Mouse (Mus musculus) heart, adult 11 months (tissue): ENCODE measurements at regions not wholly inside any gene's neighbourhood (a gene's known extent, or its start where the extent isn't known, plus 50 kb on each side); places are given as distances from the start of the nearest gene placed in this dataset.

Source experiments
- DNase-seq: peaks from one replicate; pipeline ENCODE4 v3.0.0; 2022

- no peak for DNase-seq
Observed at GRCm38 (mm10) chr10:100152821-100153220, 137.4 kb downstream of the Kitl start.

- DNase-seq: no peak
Observed at GRCm38 (mm10) chr10:100153311-100153710, 137.9 kb downstream of the Kitl start.

DNA sequence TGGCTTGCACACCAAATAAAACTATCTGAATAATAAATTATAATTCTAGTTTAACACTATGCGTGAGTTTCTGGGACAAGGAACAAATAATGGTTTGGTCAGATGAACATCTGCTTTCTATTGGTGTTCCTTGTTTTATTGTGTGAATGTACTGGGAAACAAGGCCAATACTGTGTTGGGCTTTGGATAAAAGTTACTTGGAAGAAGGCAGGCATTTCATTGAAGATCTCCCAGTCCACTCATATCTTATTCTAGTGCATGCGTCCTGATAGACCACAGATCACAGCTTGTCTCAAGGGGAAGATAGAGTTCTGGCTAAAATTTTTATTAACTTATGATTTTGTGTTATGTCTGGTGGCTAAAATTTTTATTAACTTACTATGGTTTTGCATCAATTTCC is 140.1 kb downstream of the Kitl start:
- DNase-seq: no peak

DNA sequence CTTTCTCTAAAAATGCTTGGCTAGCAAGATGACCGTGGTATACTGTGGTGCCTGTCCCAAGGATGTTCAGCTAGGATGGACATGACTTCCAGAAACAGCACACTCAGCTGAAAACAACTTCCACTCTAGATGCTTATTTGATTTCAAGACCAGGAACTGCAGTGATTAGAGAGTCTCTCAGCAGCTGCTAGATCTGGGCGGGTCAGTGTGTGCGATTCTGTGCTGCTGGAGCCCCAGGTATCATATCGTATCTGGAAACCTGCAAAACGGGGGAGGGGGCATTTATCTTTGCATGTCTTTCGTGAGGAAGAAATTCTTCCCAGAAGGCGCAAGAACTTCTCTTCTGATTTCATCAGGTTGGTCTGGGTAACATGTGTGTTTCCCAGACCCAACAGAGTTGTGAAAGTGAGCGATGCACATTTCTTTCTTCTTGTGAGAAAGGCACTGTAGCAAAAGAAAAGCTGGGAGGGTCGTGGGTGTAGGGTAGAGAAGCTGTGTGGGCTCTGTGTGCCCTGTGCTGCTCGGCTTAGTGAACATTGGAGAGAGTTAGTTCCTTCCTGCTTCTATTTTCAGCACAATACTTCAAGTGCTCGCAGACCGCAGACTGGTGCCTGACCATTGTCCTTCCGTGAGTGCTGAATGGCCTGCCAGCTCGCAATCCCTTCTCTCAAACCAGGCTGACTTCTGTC is 144.6 kb downstream of the Kitl start:
- peak; percentile 97 for DNase-seq

DNA sequence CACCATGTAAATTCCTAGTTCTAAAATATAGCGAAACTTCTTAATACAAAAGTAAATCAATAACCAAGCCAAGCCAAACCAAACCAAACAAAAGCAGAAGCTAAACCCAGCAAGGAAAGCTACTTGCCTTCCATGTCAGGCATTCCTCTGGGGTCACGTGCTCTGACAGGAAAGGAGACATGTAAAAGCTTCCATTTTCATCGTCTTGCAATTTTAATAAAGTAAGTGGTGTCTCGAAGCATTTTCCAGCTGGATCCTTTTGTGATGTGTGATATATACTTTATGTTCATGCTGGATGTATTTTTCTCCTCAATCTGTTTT is 145.1 kb downstream of the Kitl start:
- DNase-seq: no peak

- no peak for DNase-seq
Observed at GRCm38 (mm10) chr10:100161117-100161516, 145.7 kb downstream of the Kitl start.

GRCm38 (mm10) chr10:100164526-100164925 is 149.1 kb downstream of the Kitl start:
- DNase-seq: peak; percentile 93

DNA sequence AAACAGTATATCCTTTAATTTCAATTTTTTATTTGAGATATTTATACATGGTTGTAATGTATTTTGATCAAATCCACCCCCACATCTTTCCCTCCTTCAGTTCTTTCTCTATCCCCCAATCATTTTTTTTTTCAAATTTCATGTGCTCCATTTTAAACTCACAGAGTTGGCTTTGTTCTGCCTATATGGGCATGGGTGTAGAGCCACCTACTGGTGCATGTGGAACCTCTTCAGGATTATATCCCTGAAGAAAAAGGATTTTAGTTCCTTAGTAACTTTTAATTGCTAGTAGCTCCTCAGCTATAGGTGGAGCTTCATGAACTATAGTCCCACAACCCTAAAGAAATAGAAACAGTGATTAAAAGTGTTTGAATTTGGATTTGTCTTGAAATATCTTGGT is 155.4 kb downstream of the Kitl start:
- DNase-seq: no peak

DNA sequence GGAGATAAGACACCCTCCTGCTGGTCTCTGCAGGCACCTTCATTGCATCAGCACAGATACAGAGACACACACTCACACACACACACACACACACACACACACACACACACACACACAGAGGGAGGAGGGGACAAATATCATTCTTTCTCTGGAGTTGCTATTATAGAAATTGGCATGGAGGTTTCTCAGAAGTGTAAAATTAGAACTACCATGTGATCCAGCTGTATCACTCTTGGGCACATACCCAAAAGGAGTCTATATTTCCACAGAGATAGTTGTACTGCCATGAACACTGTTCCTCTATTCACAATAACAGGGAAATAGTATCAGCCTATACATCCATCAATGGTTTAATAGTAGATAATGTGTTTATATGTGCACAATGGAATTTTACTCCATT is 137.8 kb upstream of the Gm4301 start:
- DNase-seq: no peak

DNA sequence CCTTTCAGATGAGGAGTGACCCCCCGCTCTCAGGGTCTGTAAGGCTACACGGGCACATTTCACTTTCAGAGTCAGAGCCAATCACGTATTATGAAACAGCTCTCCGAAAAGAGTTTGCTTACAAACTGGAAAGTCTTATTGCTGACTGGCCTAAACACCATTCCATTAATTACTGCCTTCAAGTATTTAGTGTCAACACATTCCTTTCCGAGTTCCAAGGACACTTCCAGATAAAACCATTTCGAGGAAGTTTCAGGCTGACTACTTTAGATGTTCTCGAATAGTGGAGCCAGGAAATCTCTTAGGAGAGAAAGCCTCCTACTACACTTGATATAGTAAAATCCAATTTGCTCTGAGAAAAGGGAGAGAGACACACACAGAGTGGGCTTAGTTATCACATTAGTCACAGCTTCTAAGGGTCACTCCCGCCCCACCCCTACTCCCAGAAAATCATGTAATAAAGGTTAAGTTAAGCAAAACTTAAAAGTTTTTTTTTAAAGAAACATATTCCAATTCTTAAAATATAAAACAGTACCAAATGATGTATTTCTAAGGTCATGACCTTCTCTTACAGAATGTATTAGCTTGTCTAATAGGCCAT is 136.3 kb upstream of the Gm4301 start:
- DNase-seq: no peak

- DNase-seq: no peak
Observed at GRCm38 (mm10) chr10:100200431-100200830, 135.0 kb upstream of the Gm4301 start.

DNA sequence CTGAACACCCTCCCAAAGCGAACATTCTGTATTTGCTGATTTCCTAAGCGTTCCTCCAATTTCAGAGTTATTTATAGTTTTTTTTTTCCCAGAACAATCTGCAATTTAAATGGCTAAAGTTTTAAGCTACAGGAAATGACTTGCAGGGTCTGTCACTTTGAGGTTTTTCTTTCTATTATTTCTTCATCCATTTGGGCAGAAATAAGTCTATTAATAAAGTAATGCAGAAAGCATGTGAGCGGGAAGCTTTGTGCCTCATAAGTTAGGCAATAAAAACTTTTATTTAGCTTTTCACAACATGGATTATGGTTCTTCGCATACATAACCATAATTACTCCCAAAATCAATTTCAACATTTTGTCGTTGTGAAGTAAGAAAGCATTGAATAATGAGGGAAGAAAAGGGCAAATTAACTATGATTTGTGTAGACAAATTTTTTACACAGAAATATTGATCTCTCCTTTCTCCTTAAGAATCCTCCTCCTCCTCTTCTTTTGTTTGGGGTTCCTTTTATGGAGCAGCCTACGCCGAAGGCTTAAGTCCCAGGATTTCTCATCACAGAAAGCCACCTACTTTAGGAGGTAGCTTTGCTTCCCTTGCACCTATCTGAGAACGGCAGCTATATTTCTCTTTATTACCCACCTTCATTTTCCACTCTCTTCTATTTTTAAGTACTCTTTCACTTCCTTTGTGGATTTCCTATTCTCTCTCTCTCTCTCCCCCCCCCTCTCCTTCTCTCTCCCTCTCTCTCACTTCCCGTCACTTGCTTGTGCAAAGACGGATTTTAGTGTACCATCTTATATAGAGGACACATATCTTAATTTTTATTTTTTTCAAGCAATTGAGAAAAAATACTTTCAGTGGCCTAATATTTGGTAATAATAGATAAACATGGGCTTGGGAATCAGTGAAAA is 128.6 kb upstream of the Gm4301 start:
- no peak for DNase-seq

DNA sequence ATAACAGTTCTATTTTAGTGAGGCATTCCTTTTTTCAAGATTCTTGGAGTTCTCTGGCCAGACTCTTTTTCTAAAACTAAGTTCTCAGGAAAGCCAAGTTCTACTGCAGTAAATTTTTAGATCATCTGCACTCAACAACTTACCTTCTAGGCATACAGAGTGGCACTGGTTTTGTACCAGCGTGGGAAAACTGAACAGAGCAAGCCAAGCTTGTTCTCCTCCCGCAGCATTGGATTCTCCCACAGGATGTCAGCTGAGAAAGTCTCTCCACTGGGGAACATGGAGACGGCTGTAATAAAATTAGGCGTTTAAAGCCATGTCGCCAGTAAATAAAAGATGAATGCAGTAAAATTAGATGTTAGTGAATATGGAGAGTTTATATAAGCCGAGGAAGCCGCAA is 124.8 kb upstream of the Gm4301 start:
- no peak for DNase-seq

GRCm38 (mm10) chr10:100224459-100225097 is 110.9 kb upstream of the Gm4301 start:
- no peak for DNase-seq

- no peak for DNase-seq
Observed at GRCm38 (mm10) chr10:100259235-100259900, 76.1 kb upstream of the Gm4301 start.

DNA sequence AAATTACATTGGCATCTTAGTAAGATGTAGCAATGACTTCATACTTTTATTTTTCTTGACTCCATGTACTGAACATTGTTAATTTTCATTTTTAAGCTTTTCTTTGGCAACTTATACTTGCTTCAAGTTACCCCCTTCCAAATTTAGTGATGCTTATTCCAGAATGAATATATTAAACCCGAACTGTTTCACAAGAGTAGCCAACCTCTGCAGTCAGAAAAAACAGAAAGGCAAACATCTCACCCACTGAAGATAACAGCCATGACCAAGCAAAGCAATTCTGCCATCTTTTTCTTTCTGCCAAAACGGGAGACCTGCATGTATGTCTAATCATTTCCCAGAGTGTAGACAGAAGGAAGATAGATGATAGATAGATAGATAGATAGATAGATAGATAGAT is 72.0 kb upstream of the Gm4301 start:
- DNase-seq: no peak

- DNase-seq: no peak
Observed at GRCm38 (mm10) chr10:100264066-100264465, 71.4 kb upstream of the Gm4301 start.

DNA sequence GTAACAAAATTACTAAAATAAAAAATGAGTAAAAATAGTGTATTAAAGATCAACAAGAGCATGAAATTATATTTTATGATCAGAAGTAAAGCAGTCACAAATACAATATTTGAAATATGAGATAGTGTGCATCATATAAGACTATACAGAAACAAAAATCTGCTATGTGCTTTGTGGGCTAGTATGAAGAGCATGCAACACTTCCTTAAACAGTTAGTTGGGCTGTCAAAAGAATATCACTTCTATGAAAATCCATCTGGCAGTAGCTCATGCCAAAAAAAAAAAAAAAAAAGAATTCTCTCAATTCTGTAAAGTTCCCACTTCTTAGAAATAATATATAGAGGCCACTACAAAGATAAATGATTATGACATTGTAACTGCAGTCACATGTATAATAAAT is 53.0 kb upstream of the Gm4301 start:
- DNase-seq: no peak
